ENCODE assay signal across 12 mouse cellular contexts in genomic region chr6:148994327-148994999, GRCm38 (mm10). TPM values are rescaled to one million over a fixed set of nuclear protein-coding genes. Genes with fewer than 3 reads are reported as not detected.
DNase-seq lines count a peak whose midpoint lies in the region; ATAC-seq and TF ChIP-seq lines count a peak whose summit lies in the region.
"Had no signal": no experiment of that assay in that cellular context is flagged by ENCODE, and none has a peak within 500 bp of the region (broad histone marks: within the 10 kb centered on the region; RNA-seq: fewer than 3 reads in every experiment).

No protein-coding gene starts in this region.

- DNase-seq in kidney, postnatal 0 days (ENCODE audit: low spot score) = no peak
- peak; percentile 86 for DNase-seq in ZHBTc4 (ENCODE audit: low read depth, low spot score)
- DNase-seq in testis, postnatal 10 days (ENCODE audit: low spot score) = no peak
- DNase-seq in gastrocnemius, postnatal 14 days = no peak
- no peak for DNase-seq in ovary, postnatal 10 days (ENCODE audit: low spot score)
- DNase-seq: adrenal gland, postnatal 25 days; heart, postnatal 14 days; layer of hippocampus, adult 9-11 months; lung, adult 2 months had no signal

- peak; percentile 61 for ATAC-seq in kidney, postnatal 0 days (replicated peaks; ENCODE audit: low FRiP score, low read depth)
- ATAC-seq in kidney, embryonic 14.5 days (ENCODE audit: low FRiP score, low TSS enrichment) = no peak
- ATAC-seq in intestine, postnatal 0 days = no peak
- peak; percentile 51; the same call in 1 of the 2 replicates for ATAC-seq in neural tube, embryonic 14.5 days (ENCODE audit: low read depth)

- H3K4me2 ChIP-seq in kidney, postnatal 0 days (ENCODE audit: low read length) = no peak overlapping the region
- no peak overlapping the region for H3K4me2 ChIP-seq in kidney, embryonic 14.5 days (replicated peaks; ENCODE audit: low read depth, low read length)
- H3K4me2 ChIP-seq in intestine, postnatal 0 days (replicated peaks; ENCODE audit: low read depth) = no peak overlapping the region
- no peak overlapping the region for H3K4me2 ChIP-seq in neural tube, embryonic 14.5 days (ENCODE audit: low read depth, low read length)

- no peak overlapping the region for H3K27ac ChIP-seq in kidney, postnatal 0 days
- no peak overlapping the region for H3K27ac ChIP-seq in kidney, embryonic 14.5 days (ENCODE audit: low read depth, low read length)
- H3K27ac ChIP-seq in intestine, postnatal 0 days (ENCODE audit: low read depth, low read length) = no peak overlapping the region
- no peak overlapping the region for H3K27ac ChIP-seq in neural tube, embryonic 14.5 days (ENCODE audit: low read depth, low read length)

- peaks cover 7% of the 10 kb centered on the region for H3K36me3 ChIP-seq in kidney, postnatal 0 days (ENCODE audit: insufficient read depth, low read length)
- peaks cover 21% of the 10 kb centered on the region for H3K36me3 ChIP-seq in kidney, embryonic 14.5 days (ENCODE audit: control insufficient read depth, insufficient read depth, low read length)
- H3K36me3 ChIP-seq in intestine, postnatal 0 days (ENCODE audit: control insufficient read depth, insufficient read depth) = peaks cover 16% of the 10 kb centered on the region
- H3K36me3 ChIP-seq in neural tube, embryonic 14.5 days (ENCODE audit: control insufficient read depth, insufficient read depth, low read length) = peaks cover 22% of the 10 kb centered on the region

- H3K27me3 ChIP-seq in kidney, postnatal 0 days (ENCODE audit: insufficient read depth, low read length) = no peaks in the 10 kb centered on the region
- H3K27me3 ChIP-seq in kidney, embryonic 14.5 days (ENCODE audit: control insufficient read depth, insufficient read depth, low read length) = no peaks in the 10 kb centered on the region
- H3K27me3 ChIP-seq in intestine, postnatal 0 days (replicated peaks; ENCODE audit: control insufficient read depth, insufficient read depth, low read length) = no peaks in the 10 kb centered on the region
- H3K27me3 ChIP-seq in neural tube, embryonic 14.5 days (ENCODE audit: control insufficient read depth, insufficient read depth, low read length) = no peaks in the 10 kb centered on the region

- 75% methylated on average over 5 of the region's 5 CpGs for WGBS in kidney, postnatal 0 days
- 75% methylated on average over 5 of the region's 5 CpGs for WGBS in kidney, embryonic 14.5 days
- 81% methylated on average over 5 of the region's 5 CpGs for WGBS in intestine, postnatal 0 days
- 39% methylated on average over 5 of the region's 5 CpGs for WGBS in neural tube, embryonic 14.5 days

- H3K4me3 ChIP-seq in kidney, postnatal 0 days (replicated peaks; ENCODE audit: low read depth, low read length) = no peak overlapping the region
- no peak overlapping the region for H3K4me3 ChIP-seq in kidney, embryonic 14.5 days (ENCODE audit: low read length)
- H3K4me3 ChIP-seq in intestine, postnatal 0 days (ENCODE audit: low read depth, low read length) = no peak overlapping the region
- H3K4me3 ChIP-seq in neural tube, embryonic 14.5 days (ENCODE audit: low read depth, low read length) = no peak overlapping the region

- H3K9ac ChIP-seq in kidney, postnatal 0 days (ENCODE audit: low read depth, low read length) = no peak overlapping the region
- no peak overlapping the region for H3K9ac ChIP-seq in kidney, embryonic 14.5 days (ENCODE audit: low read depth, low read length)
- H3K9ac ChIP-seq in intestine, postnatal 0 days (ENCODE audit: low read depth, low read length) = no peak overlapping the region
- no peak overlapping the region for H3K9ac ChIP-seq in neural tube, embryonic 14.5 days (replicated peaks; ENCODE audit: low read depth, low read length)

- no peaks in the 10 kb centered on the region for H3K4me1 ChIP-seq in kidney, postnatal 0 days (replicated peaks; ENCODE audit: insufficient read depth, low read length)
- peaks cover 2% of the 10 kb centered on the region; the same call in 1 of the 2 replicates for H3K4me1 ChIP-seq in kidney, embryonic 14.5 days (ENCODE audit: control insufficient read depth, insufficient read depth, low read length)
- no peaks in the 10 kb centered on the region; the same call in 1 of the 2 replicates for H3K4me1 ChIP-seq in intestine, postnatal 0 days (replicated peaks; ENCODE audit: control insufficient read depth, insufficient read depth, low read length)
- H3K4me1 ChIP-seq in neural tube, embryonic 14.5 days (ENCODE audit: control insufficient read depth, insufficient read depth, low read length) = no peaks in the 10 kb centered on the region

- intact Hi-C loops in gastrocnemius, postnatal 14 days (cut with DNase I; ENCODE audit: low total_unique reads) = no loop called here

- H3K9me3 ChIP-seq in kidney, postnatal 0 days (replicated peaks; ENCODE audit: low read length) = no peaks in the 10 kb centered on the region
- H3K9me3 ChIP-seq in kidney, embryonic 14.5 days (ENCODE audit: control insufficient read depth, low read length) = no peaks in the 10 kb centered on the region
- H3K9me3 ChIP-seq in intestine, postnatal 0 days (ENCODE audit: control insufficient read depth) = no peaks in the 10 kb centered on the region
- H3K9me3 ChIP-seq in neural tube, embryonic 14.5 days (ENCODE audit: control insufficient read depth, low read length) = no peaks in the 10 kb centered on the region

- TF ChIP-seq CTCF in kidney, postnatal 0 days (IDR thresholded peaks at IDR 0.05; ENCODE audit: low read depth) = peak; percentile 12; the same call in 1 of the 2 replicates
- peak; percentile 18; the same call in 1 of the 2 replicates for TF ChIP-seq CTCF in intestine, postnatal 0 days (IDR thresholded peaks at IDR 0.05; ENCODE audit: low read depth)

RNA-seq across cellular contexts. Expression of gene Sinhcaf, which starts 48.2 kb away (rescaled TPM):
- 103 and 107 TPM in 2 replicates for polyA plus RNA-seq in kidney, postnatal 0 days (2015; fragmentation: Nextera tagmentation; extraction: Ambion mirVana)
- polyA plus RNA-seq in kidney, embryonic 14.5 days (2014; fragmentation: Nextera tagmentation; extraction: Ambion mirVana) = 146 and 181 TPM in 2 replicates
- 22.2 and 23.0 TPM in 2 replicates for polyA plus RNA-seq in intestine, postnatal 0 days (2015; fragmentation: Nextera tagmentation; extraction: Ambion mirVana)
- 35.5 and 56.0 TPM in 2 replicates for polyA plus RNA-seq in neural tube, embryonic 14.5 days (2014; fragmentation: Nextera tagmentation; extraction: Ambion mirVana)
- total RNA-seq in gastrocnemius, postnatal 14 days (2021) = 1 to 10 TPM; 2.5 to 2.9 TPM

Comparison
In these comparisons a context has a peak if more than half of its experiments do, and no peak if none do; other contexts are left out.
1. ATAC-seq: peak in kidney, postnatal 0 days (single experiment) and neural tube, embryonic 14.5 days (single experiment); none in kidney, embryonic 14.5 days (single experiment) and intestine, postnatal 0 days (single experiment).